Mouse (Mus musculus) ovary, postnatal 14 days (tissue): Measurements from ENCODE around the gene Ncbp1.

Source experiments
- DNase-seq: peaks from one replicate; pipeline ENCODE4 v3.0.0; 2022; ENCODE audit warnings: low spot score

The Ncbp1 gene

DNA sequence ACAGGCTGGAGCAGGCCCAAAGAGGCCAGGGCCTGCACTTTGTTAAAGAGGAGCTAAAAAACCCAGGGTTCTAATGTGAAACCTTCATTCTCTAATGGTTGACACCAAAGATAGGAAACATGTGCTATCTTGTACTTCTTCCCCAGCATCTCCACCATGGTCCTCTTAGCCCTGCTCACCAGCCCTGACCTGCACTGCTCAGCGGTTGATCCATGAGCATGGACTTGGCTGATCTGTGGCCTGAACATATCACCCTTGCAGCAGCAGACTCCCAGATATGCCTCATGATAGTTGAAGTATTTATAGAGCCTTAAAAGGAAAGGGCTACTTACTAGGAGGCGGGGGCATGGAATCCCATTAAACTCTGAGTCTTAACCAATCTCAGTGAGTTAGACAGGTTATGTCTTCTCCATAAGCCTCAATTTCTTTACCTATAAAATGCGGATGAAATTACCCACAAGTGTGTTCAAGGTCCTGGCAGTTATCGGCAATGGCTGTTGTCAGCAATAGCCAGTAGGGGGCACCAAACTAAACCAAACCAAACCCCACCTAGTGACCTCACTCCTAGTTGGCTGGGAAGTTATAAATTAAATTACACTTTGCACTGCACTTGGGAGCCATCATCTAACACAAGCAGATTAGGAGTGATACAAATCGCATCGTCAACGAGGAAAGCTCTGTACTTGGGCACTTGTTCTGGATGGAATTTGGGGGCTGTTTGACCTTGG, 63.6 kb downstream of the Ncbp1 start:
- DNase-seq: peak; percentile 59

- no peak for DNase-seq
Observed at GRCm38 (mm10) chr4:46202562-46203126, 64.2 kb downstream of the Ncbp1 start.

DNA sequence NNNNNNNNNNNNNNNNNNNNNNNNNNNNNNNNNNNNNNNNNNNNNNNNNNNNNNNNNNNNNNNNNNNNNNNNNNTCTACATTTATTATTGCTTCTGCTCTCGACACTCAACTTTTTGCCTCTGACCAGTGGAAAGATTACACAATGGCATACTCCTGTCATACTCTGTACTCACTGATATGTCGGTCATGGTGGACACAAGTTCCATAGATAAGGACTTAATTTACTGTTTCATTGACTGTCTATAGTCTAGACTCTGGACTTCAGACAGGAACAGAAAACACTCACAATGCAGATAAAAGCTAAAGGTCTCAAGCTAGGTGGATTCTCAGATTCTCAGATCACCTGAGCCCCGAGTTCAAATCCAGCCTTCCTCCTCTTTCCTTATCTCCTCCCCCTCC, 82.7 kb downstream of the Ncbp1 start:
- DNase-seq: no peak
